Mouse (Mus musculus): ENCODE measurements around the gene Kdm7a. TPM values are rescaled to one million over a fixed set of nuclear protein-coding genes. Genes with fewer than 3 reads are reported as not detected.

Kdm7a gene
- polyA plus RNA-seq, 1 experiment, result 0.42 TPM

- TF ChIP-seq MYOD1 (IDR thresholded peaks at IDR 0.05; ENCODE audit: control insufficient read depth, insufficient read length, low read depth) (no peak), CEBPB (IDR thresholded peaks at IDR 0.05; ENCODE audit: low read depth) (no peak), MAX (IDR thresholded peaks at IDR 0.05) (no peak), CTCF (IDR thresholded peaks at IDR 0.05; ENCODE audit: control insufficient read depth, insufficient read depth, insufficient read length) (no peak), MYOG (IDR thresholded peaks at IDR 0.05; ENCODE audit: control insufficient read depth, extremely low read depth, insufficient read length) (no peak), USF1 (IDR thresholded peaks at IDR 0.05; ENCODE audit: low read depth) (no peak), FOSL1 (IDR thresholded peaks at IDR 0.05; ENCODE audit: insufficient read depth, low read length, poor library complexity, severe bottlenecking) (no peak)
Measured at GRCm38 (mm10) chr6:39217961-39218360, 11.4 kb upstream of the Kdm7a start.

GRCm38 (mm10) chr6:39217138-39217537 lies 10.5 kb upstream of the Kdm7a start:
- Histone ChIP-seq H3ac (ENCODE audit: control insufficient read depth, insufficient read length, low read depth) (no peak overlapping the region), H3K27me3 (ENCODE audit: control insufficient read depth, insufficient read depth, insufficient read length) (no peaks in the 10 kb centered on the region)
- no peak for TF ChIP-seq CTCF (IDR thresholded peaks at IDR 0.05; ENCODE audit: control insufficient read depth, insufficient read depth, insufficient read length)
- no peak for TF ChIP-seq MYOG (IDR thresholded peaks at IDR 0.05; ENCODE audit: control insufficient read depth, extremely low read depth, insufficient read length)
- TF ChIP-seq USF1 (IDR thresholded peaks at IDR 0.05; ENCODE audit: low read depth), result no peak
- TF ChIP-seq MAX (IDR thresholded peaks at IDR 0.05), result no peak
- no peak for TF ChIP-seq FOSL1 (IDR thresholded peaks at IDR 0.05; ENCODE audit: insufficient read depth, low read length, poor library complexity, severe bottlenecking)
- TF ChIP-seq MYOD1 (IDR thresholded peaks at IDR 0.05; ENCODE audit: control insufficient read depth, insufficient read length, low read depth), result no peak
- TF ChIP-seq CEBPB (IDR thresholded peaks at IDR 0.05; ENCODE audit: low read depth), result no peak

More at GRCm38 (mm10) chr6:39217961-39218360, 11.4 kb upstream of the Kdm7a start:
- no peak overlapping the region for H3ac ChIP-seq (ENCODE audit: control insufficient read depth, insufficient read length, low read depth)
- no peaks in the 10 kb centered on the region for H3K79me3 ChIP-seq (ENCODE audit: low read depth)
- no peak overlapping the region for H3K4me3 ChIP-seq (ENCODE audit: insufficient read depth, poor library complexity, severe bottlenecking)
- H3K36me3 ChIP-seq (ENCODE audit: control insufficient read depth, insufficient read depth), result no peaks in the 10 kb centered on the region
- H3K27me3 ChIP-seq (ENCODE audit: control insufficient read depth, insufficient read depth, insufficient read length), result no peaks in the 10 kb centered on the region
- H3K79me2 ChIP-seq (ENCODE audit: control insufficient read depth, insufficient read depth), result no peaks in the 10 kb centered on the region

GRCm38 (mm10) chr6:39214949-39215606 lies 8.5 kb upstream of the Kdm7a start:
- Histone ChIP-seq H3K4me3 (ENCODE audit: insufficient read depth, poor library complexity, severe bottlenecking) (no peak overlapping the region), H3K36me3 (ENCODE audit: control insufficient read depth, insufficient read depth) (no peaks in the 10 kb centered on the region), H3K79me2 (ENCODE audit: control insufficient read depth, insufficient read depth) (no peaks in the 10 kb centered on the region), H3ac (ENCODE audit: control insufficient read depth, insufficient read length, low read depth) (no peak overlapping the region), H3K27me3 (ENCODE audit: control insufficient read depth, insufficient read depth, insufficient read length) (no peaks in the 10 kb centered on the region), H3K79me3 (ENCODE audit: low read depth) (no peaks in the 10 kb centered on the region)
- no peak for TF ChIP-seq MAX (IDR thresholded peaks at IDR 0.05)

More at GRCm38 (mm10) chr6:39217138-39217537, 10.5 kb upstream of the Kdm7a start:
- Histone ChIP-seq H3K4me3 (ENCODE audit: insufficient read depth, poor library complexity, severe bottlenecking) (no peak overlapping the region), H3K36me3 (ENCODE audit: control insufficient read depth, insufficient read depth) (no peaks in the 10 kb centered on the region), H3K79me3 (ENCODE audit: low read depth) (no peaks in the 10 kb centered on the region), H3K79me2 (ENCODE audit: control insufficient read depth, insufficient read depth) (no peaks in the 10 kb centered on the region)

- no peak overlapping the region for H3ac ChIP-seq (ENCODE audit: control insufficient read depth, insufficient read length, low read depth)
- TF ChIP-seq MYOG (IDR thresholded peaks at IDR 0.05; ENCODE audit: control insufficient read depth, extremely low read depth, insufficient read length) (no peak), CEBPB (IDR thresholded peaks at IDR 0.05; ENCODE audit: low read depth) (no peak), MAX (IDR thresholded peaks at IDR 0.05) (no peak), MYOD1 (IDR thresholded peaks at IDR 0.05; ENCODE audit: control insufficient read depth, insufficient read length, low read depth) (no peak), USF1 (IDR thresholded peaks at IDR 0.05; ENCODE audit: low read depth) (no peak), CTCF (IDR thresholded peaks at IDR 0.05; ENCODE audit: control insufficient read depth, insufficient read depth, insufficient read length) (no peak), FOSL1 (IDR thresholded peaks at IDR 0.05; ENCODE audit: insufficient read depth, low read length, poor library complexity, severe bottlenecking) (no peak)
- no peaks in the 10 kb centered on the region for H3K79me3 ChIP-seq (ENCODE audit: low read depth)
- H3K27me3 ChIP-seq (ENCODE audit: control insufficient read depth, insufficient read depth, insufficient read length), result no peaks in the 10 kb centered on the region
- H3K36me3 ChIP-seq (ENCODE audit: control insufficient read depth, insufficient read depth), result no peaks in the 10 kb centered on the region
- no peaks in the 10 kb centered on the region for H3K79me2 ChIP-seq (ENCODE audit: control insufficient read depth, insufficient read depth)
- no peak overlapping the region for H3K4me3 ChIP-seq (ENCODE audit: insufficient read depth, poor library complexity, severe bottlenecking)
Measured at GRCm38 (mm10) chr6:39209677-39210076, 3.1 kb upstream of the Kdm7a start.

GRCm38 (mm10) chr6:39208181-39208580 lies 1.6 kb upstream of the Kdm7a start:
- no peaks in the 10 kb centered on the region for H3K36me3 ChIP-seq (ENCODE audit: control insufficient read depth, insufficient read depth)
- TF ChIP-seq FOSL1 (IDR thresholded peaks at IDR 0.05; ENCODE audit: insufficient read depth, low read length, poor library complexity, severe bottlenecking), result no peak
- no peak for TF ChIP-seq USF1 (IDR thresholded peaks at IDR 0.05; ENCODE audit: low read depth)
- TF ChIP-seq CTCF (IDR thresholded peaks at IDR 0.05; ENCODE audit: control insufficient read depth, insufficient read depth, insufficient read length), result no peak
- no peak for TF ChIP-seq MYOD1 (IDR thresholded peaks at IDR 0.05; ENCODE audit: control insufficient read depth, insufficient read length, low read depth)
- TF ChIP-seq CEBPB (IDR thresholded peaks at IDR 0.05; ENCODE audit: low read depth), result no peak
- no peak for TF ChIP-seq MYOG (IDR thresholded peaks at IDR 0.05; ENCODE audit: control insufficient read depth, extremely low read depth, insufficient read length)
- TF ChIP-seq MAX (IDR thresholded peaks at IDR 0.05), result no peak
- no peak overlapping the region for H3K4me3 ChIP-seq (ENCODE audit: insufficient read depth, poor library complexity, severe bottlenecking)
- no peak overlapping the region for H3ac ChIP-seq (ENCODE audit: control insufficient read depth, insufficient read length, low read depth)
- H3K79me3 ChIP-seq (ENCODE audit: low read depth), result no peaks in the 10 kb centered on the region
- H3K27me3 ChIP-seq (ENCODE audit: control insufficient read depth, insufficient read depth, insufficient read length), result no peaks in the 10 kb centered on the region
- H3K79me2 ChIP-seq (ENCODE audit: control insufficient read depth, insufficient read depth), result no peaks in the 10 kb centered on the region

All from C2C12 (cell line).